Mouse (Mus musculus) cerebellum, adult 9-11 months (tissue): Measurements from ENCODE around the gene Cul3.
"Not testable (repeated sequence)": the region's sequence is repeated elsewhere in the genome, so short reads cannot be mapped to it uniquely, and the experiment has no call there.

Experiments
- DNase-seq: peaks from one replicate; pipeline ENCODE4 v3.0.0; 2022

The Cul3 gene

GRCm38 (mm10) chr1:80340436-80341376, at the start of gene Cul3:
Cul3 (minus strand) TSS chr1:80340480.
- peak; percentile 96 for DNase-seq

GRCm38 (mm10) chr1:80389518-80389917, 49.2 kb upstream of the Cul3 start:
- no peak for DNase-seq

DNA sequence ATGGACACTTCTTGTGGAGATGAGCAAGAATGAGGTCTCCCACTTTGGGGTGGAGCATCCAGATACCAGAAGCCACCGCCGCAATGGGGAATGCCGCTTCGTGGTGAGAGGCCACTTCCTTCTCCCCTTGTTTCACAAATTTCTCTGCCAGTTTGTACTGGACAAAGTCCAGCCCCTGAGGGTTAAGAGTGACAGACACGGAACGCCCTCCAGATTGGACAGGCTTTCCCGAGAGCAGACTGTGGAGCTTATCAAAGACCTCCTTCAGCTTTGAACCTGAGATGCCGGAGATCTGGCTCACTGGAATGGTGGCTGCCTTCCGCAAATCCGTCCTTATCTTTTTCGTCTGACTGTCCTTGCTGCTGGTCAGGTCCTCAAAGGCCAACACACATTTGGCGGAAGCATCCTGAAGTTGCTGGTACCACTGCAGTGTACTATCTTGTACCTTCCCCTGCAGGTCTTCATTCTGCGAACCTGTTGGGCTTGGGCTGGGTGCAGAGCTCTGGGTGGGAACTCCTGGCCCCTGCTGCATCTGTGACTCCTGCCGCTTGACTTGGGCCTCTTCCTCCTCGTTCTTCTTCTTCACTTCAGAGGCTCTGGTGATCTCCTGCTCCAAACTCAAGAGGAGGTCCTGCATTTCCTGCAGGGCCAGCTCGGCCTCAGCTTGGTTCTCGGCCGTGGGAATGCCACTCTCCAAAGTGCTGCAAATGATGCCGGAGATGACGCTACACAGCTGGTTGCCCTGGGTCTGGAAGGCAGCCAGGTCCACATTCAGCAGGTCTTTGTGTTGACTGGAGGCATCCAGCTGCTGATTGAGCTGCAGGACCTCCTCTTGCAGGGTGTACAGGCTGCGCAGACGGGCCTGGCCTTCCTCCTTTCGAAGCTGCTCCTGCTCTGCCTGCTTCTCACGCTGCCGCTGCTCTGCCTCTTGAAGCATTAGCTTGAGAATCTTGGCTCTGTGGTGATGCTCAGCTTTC, 43.6 kb upstream of the Cul3 start:
- DNase-seq = no peak

DNA sequence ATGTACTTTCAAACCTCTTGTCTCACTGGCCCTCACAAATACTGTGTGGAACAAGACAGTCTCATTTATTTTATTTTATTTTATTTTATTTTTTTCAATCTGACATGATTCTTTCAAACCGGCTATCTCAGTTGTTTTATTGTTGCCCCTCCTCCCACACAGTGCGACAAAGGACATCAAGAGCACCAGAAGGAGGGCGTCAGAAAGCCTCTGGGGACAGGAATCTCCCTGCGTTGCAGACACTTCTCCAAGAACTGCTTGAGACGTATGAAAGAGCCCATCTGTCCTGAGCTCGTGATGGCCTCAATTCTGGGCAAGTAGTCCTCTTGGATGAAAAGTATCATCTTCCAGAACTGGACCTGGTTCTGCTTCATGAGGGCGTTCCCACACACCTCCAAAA, 42.6 kb upstream of the Cul3 start:
- no peak for DNase-seq

DNA sequence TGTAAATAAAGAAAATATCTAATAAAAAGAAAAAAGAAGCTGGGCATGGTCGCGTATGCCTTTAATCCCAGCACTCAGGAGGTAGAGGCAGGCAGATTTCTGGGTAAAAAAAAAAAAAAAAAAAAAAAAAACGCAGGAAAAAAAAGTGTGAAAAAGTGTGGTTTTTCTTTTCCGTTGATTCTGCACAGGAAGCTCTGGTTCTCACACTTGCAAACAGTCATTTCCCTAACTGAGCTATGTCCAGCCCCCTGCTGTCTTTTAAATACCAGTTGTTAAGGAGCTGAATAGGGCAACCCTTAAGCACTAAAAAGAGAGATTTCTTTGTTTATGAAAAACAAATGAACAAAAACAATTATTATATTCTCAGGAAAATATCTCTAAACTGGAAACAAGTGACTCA, 41.0 kb upstream of the Cul3 start:
- no peak for DNase-seq

DNA sequence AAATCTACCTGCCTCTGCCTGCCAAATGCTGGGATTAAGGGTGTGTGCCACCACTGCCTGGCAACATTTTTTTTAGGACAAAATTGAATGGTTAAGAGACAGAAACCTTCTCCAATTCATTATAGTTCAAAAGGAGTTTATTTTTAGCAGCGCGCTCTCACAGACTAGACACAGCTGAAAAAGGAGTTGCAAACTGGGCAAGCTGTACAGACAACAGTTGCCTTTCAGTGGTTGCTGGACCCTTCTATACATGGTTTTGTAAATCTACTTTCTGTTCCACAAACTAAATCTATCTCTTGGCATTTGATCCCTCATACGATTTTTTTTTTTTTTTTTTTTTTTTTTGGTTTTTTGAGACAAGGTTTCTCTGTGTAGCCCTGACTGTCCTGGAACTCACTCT, 31.7 kb upstream of the Cul3 start:
- no peak for DNase-seq

DNA sequence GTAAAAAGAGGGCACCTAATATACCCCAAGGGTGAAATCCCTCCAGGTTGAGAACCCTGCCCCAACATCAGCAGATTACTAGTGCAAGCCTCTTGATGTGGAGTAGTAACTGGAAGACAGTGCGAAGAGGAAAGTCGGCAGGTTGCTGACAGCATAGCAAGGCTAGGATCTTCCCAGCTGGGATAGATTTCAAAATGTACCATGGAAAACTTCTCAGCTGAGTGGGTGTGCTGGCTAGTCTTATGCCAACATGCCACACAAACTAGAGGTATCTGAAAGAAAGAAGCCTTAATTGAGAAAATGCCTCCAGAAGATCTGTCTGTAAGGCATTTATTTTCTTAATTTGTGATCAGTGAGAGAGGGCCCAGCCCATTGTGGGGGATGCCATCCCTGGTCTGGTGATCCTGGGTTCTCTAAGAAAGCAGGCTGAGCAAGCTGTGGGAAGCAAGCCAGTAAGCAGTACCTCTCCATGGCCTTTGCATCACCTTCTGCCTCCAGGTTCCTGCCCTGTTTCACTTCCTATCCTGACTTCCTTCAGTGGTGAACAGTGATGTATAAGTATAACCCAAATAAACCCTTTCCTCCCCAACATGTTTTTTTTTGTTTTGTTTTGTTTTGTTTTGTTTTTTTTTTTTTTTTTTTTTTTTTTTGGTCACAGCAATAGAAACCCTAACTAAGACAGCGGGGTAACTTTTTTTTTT, 31.1 kb upstream of the Cul3 start:
- no peak for DNase-seq

DNA sequence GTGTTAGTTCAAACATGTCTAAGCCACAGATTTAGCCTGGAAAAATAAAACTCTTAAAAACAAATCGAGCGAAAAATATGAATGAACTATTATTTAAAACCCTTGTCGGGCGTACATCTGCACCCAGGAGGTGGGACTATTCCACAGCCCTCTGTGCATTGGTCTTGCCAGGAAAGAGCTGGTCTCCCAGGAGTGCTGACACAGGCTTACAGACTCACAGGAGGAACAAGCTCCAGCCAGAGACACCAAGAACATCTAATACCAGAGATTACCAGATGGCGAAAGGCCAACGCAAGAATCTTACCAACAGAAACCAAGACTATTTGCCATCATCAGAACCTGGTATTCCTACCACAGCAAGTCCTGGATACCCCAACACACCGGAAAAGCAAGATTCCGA, 23.2 kb upstream of the Cul3 start:
- peak; percentile 61 for DNase-seq

- peak; percentile 72 for DNase-seq
These were observed 22.7 kb upstream of the Cul3 start for GRCm38 (mm10) chr1:80362946-80363345.

GRCm38 (mm10) chr1:80362400-80362799, 22.1 kb upstream of the Cul3 start:
- DNase-seq = no peak

DNA sequence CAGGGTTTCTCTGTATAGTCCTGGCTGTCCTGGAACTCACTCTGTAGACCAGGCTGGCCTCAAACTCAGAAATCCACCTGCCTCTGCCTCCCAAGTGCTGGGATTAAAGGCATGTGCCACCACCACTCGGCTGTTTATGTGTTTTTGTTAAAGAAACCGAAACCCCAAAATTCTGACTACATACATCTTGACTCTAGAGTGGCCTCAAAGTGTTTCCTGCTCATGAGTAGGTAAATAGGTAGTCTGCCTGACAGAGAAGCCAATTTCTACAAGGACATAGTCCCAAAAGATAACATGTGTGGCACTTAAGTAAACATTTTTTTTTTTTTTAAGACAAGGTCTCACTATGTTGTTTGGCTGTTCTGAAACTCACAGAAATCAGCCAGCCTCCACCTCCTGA, 21.5 kb upstream of the Cul3 start:
- not testable (repeated sequence) for DNase-seq

DNA sequence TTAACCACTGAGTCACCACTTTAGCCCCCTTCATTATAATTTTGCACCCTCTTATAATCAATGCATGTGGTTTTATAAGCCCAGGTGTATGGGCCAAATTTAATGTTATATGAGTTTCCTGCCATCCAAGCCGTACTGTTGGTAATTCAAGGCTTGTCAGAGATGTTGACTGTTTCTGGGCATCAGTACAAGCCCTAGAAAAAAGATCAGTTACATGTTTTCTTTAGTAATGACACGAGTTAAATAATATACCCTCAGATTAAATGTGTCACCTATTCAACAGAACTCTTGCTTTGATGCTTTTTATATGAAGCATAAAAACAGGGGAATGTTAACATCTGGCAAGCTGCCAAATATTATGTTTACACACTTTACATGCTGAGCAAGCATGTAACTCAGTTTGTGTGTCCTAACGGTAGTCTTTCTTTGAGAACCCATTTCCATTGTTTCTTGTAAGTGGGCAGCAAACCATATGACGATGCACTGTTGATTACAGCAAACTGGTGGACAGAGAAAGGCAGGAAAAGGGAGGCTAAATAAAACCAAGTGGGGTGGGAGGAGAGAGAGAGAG, 19.8 kb upstream of the Cul3 start:
- DNase-seq = no peak

- DNase-seq = peak; percentile 88
These were observed 232 bp downstream of the Cul3 start for GRCm38 (mm10) chr1:80340061-80340435.

DNA sequence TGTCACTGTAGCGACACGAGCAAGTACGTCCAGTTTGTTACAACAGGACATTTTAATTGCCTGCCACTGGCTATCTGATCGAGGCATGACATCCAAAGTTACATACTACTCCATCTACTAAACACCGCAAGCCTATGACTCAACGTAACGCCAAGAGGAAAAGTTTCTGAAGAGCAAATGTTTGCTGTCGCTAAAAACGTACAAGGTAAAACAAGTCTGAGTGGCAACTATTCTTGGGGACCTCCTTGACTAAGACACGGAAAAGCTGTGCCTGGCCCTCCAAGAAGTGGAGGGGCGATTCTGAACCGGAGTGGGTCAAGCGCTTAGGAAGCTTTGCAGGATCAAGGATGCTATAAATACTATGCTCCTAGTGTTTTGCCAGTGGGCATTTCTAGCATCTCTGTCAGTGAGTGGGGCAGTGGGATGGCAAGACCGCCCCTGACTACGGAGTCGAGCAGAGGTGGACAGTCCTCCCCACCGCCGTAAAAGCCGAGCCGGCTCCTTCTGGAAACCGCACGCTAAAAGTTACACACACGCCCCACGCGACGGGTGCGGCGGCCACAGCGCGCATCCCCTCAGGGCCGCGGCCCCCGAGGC, 757 bp downstream of the Cul3 start:
- DNase-seq = peak; percentile 65

- DNase-seq = no peak
These were observed 1.9 kb downstream of the Cul3 start for GRCm38 (mm10) chr1:80338398-80338797.

DNA sequence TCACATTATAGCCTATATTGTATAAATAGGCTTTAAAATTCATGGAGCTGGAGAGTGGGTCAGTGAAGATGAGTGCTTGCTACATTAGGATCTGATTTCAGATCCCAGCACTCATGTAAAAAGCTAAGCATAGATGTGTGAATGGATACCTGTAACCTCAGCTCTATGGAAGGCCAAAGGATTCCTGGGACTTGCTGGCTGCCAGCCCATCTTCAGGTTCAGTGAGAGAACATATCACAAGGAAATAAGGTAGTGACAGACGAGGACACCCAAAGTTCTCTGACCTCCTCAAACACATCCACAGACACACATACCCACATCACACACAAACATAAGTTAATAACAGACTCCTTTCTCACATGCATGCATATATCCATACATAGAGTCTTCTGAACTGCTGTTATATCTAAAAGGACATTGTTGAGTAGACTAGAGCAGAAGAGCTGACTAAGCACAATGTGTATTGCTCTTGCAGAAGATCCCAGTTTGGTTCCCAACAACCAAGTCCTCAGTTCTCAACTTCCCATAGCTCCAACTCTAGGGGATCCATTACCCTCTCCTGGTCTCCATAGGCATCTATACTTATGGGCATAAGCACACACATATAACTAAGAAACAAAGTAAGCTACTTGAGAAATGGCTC, 4.4 kb downstream of the Cul3 start:
- DNase-seq = peak; percentile 24

- DNase-seq = no peak
These were observed 5.2 kb downstream of the Cul3 start for GRCm38 (mm10) chr1:80335118-80335517.

DNA sequence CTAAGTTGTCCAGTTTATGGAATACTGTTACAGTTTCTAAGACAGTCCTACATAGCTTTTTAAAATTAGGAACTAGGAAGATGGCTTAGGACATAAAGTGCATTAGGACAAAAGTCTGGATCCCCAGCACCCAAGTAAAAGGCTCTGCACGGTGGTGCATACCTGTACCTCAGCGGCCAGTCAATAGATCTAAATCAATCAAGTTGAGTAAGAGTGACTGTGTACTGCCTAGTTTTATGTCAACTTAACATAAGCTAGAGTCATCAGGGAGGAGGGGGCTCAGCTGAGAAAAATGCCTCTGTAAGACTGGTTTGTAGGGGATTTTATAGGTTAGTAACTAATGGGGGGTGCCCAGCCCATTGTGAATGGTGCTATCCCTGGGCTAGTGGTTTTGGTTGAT, 9.3 kb downstream of the Cul3 start:
- DNase-seq = no peak

DNA sequence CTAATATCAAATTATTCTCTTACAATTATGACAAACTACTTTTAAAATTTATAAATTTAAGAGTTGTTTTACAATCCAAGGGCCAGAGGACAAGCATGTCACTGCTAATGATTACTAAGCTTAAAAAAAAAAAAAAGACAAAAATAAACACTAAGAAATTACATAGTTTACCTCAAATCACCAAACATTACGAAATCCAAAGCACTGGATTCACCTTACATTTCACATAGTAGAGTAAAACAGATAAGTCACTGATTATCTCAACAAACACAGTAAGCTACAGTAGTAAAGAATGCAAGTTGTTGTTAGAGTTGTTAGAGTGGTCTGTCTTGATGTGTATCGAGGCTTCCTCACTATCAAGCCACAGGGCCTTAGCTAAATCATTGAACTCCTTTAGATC, 14.5 kb downstream of the Cul3 start:
- no peak for DNase-seq

GRCm38 (mm10) chr1:80324370-80324769, 15.9 kb downstream of the Cul3 start:
- no peak for DNase-seq

DNA sequence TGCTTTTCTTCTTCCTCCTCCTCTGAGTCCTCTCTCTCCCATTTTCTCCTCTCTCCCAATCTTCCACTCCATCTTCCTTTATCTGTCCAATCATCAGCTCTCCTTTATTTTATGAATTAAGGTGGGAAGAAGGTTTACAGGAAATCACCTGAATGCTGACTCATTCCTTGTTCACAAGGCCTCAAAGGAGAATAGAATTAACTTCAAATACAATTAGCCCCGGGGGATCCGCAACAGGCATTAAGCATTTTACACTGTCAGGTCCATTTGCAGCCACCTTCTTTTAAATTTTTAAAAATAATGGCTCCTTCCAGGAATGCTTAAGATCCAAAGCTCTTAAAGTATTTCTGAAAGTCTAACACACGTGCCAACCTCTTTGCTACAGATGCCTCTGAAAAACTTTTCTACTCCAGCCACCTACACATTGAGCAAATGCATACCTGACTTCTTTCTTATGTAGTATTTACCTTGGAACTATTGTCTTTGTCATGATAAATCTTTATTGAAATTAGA, 24.7 kb downstream of the Cul3 start:
- DNase-seq = no peak

DNA sequence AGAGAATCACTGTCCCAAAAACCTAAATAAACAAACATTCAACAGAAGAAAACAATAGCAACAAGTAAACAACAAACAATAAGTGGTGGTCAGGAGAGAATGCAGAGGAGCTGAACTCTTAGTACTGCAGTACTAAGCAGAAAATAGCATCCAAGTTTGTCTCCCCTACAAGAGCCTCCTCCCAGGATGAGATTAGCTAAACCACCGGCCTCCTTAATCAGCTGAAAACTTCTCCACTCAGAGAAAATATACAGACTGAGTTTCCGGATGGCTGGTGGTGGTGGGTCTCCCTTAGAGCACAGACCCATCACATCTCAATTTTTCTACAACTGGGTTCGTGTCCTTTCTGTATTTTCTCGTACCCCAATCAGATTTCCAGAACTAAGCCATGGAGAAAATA, 47.0 kb downstream of the Cul3 start:
- DNase-seq = no peak
